Mouse (Mus musculus): Measurements from ENCODE around the gene Agbl1. TPM values are rescaled to one million over a fixed set of nuclear protein-coding genes. Genes with fewer than 3 reads are reported as not detected.

The Agbl1 gene
- total and polyA plus RNA-seq, 3 experiments, result not detected

DNA sequence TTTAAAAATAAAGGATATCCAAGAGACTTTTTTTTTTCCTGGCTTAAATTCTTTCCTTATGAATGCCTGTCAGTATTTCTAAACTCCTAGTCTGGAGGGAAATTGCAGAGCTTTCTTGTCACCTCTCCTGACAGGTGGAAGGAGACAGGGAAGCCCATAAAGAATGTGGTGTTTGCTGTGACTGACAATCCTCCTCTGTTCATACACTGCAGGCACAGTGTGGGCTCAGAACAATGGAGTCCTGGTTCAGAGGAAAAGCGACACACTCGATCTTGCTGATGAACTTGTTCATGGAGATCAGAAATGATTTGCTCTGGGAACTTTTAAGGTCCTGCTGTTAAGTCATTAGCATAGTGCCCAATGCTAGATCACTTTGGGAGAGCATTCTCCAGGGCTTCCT lies 368.1 kb downstream of the Agbl1 start:
- H3K27me3 ChIP-seq (ENCODE audit: insufficient read depth, low read length), result no peaks in the 10 kb centered on the region
- no peak overlapping the region for H3K4me3 ChIP-seq (ENCODE audit: low read depth, low read length)
- ATAC-seq (ENCODE audit: extremely low read depth, insufficient number of reproducible peaks, low FRiP score, poor library complexity, severe bottlenecking), result no peak
- no peaks in the 10 kb centered on the region for H3K36me3 ChIP-seq (replicated peaks)
- H3K4me1 ChIP-seq (ENCODE audit: insufficient read depth, low read depth, low read length), result no peaks in the 10 kb centered on the region
- no peak for DNase-seq (ENCODE audit: low spot score)
- H3K9me3 ChIP-seq (replicated peaks), result no peaks in the 10 kb centered on the region
- TF ChIP-seq TAL1 (conservative IDR thresholded peaks at IDR 0.05; ENCODE audit: low read depth, low read length), result no peak
- no peak for TF ChIP-seq CTCF (IDR thresholded peaks at IDR 0.05; ENCODE audit: low read depth, low read length)
- TF ChIP-seq POLR2AphosphoS5 (IDR thresholded peaks at IDR 0.05; ENCODE audit: insufficient replicate concordance, low read depth, low read length), result no peak
- TF ChIP-seq GATA1 (IDR thresholded peaks at IDR 0.05; ENCODE audit: borderline replicate concordance, low read length), result no peak
- TF ChIP-seq GATA2 (IDR thresholded peaks at IDR 0.05; ENCODE audit: borderline replicate concordance, low read depth, low read length), result no peak

DNA sequence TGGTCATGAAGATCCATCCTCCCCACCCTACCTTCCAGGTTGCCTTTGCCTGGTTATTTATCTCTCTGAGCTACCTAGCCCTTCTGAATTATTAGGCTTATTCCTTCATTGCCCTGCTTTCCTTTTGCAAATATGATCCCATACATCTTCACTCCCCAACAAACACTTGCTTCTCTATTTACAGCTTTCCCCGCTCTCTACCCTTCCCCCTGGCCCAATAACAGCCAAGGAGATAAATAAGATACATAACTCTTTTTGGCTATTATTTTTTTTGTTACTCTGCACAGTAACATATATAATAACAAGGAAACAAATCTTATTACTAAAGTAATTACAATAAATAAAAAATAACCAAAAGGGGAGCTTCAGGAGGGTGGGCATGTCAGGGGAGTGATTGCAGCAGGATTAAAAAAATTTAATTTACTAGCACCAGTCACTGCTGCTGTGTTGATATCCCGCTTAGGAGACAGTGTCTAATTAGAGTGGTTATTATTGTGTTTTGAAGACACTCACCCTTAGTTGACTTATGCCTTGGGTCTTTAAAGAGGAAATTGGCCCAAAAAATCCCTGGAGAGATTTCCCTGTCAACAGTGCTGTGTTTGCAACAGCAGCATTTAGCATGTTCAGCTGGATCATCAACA lies 370.5 kb downstream of the Agbl1 start:
- H3K27me3 ChIP-seq (ENCODE audit: insufficient read depth, low read length), result no peaks in the 10 kb centered on the region
- no peak for ATAC-seq (ENCODE audit: extremely low read depth, insufficient number of reproducible peaks, low FRiP score, poor library complexity, severe bottlenecking)
- no peak overlapping the region for H3K4me3 ChIP-seq (ENCODE audit: low read depth, low read length)
- H3K4me1 ChIP-seq (ENCODE audit: insufficient read depth, low read depth, low read length), result no peaks in the 10 kb centered on the region
- TF ChIP-seq TAL1 (conservative IDR thresholded peaks at IDR 0.05; ENCODE audit: low read depth, low read length), result no peak
- no peak for TF ChIP-seq GATA2 (IDR thresholded peaks at IDR 0.05; ENCODE audit: borderline replicate concordance, low read depth, low read length)
- no peak for TF ChIP-seq CTCF (IDR thresholded peaks at IDR 0.05; ENCODE audit: low read depth, low read length)
- TF ChIP-seq GATA1 (IDR thresholded peaks at IDR 0.05; ENCODE audit: borderline replicate concordance, low read length), result no peak
- TF ChIP-seq POLR2AphosphoS5 (IDR thresholded peaks at IDR 0.05; ENCODE audit: insufficient replicate concordance, low read depth, low read length), result no peak
- DNase-seq (ENCODE audit: low spot score), result no peak
- no peaks in the 10 kb centered on the region for H3K36me3 ChIP-seq (replicated peaks)
- H3K9me3 ChIP-seq (replicated peaks), result no peaks in the 10 kb centered on the region

DNA sequence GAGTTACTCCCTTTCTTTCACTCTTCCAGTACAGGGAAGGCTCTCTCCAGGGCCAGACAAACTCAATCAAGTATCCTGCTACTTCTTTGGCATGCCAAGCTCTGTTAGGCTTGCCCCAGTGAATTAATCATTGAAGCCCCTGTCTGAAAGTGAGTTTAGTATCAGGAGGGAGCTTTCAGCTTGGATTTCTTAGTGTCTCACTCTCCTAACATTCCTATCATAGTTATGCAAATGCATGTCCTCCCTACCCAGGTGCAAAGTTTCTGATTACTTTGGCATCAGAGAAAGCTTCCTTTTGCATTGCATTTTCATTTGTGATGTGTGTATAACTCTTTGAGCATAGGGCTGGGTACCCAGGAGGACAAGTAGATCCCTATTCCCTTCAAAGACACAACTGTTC lies 399.8 kb downstream of the Agbl1 start:
- H3K27me3 ChIP-seq (ENCODE audit: insufficient read depth, low read length), result no peaks in the 10 kb centered on the region
- TF ChIP-seq GATA2 (IDR thresholded peaks at IDR 0.05; ENCODE audit: borderline replicate concordance, low read depth, low read length) (no peak), POLR2AphosphoS5 (IDR thresholded peaks at IDR 0.05; ENCODE audit: insufficient replicate concordance, low read depth, low read length) (no peak), CTCF (IDR thresholded peaks at IDR 0.05; ENCODE audit: low read depth, low read length) (no peak), TAL1 (conservative IDR thresholded peaks at IDR 0.05; ENCODE audit: low read depth, low read length) (no peak), GATA1 (IDR thresholded peaks at IDR 0.05; ENCODE audit: borderline replicate concordance, low read length) (no peak)
- H3K4me3 ChIP-seq (ENCODE audit: low read depth, low read length), result no peak overlapping the region
- H3K36me3 ChIP-seq (replicated peaks), result no peaks in the 10 kb centered on the region
- no peak for DNase-seq (ENCODE audit: low spot score)
- ATAC-seq (ENCODE audit: extremely low read depth, insufficient number of reproducible peaks, low FRiP score, poor library complexity, severe bottlenecking), result no peak
- H3K4me1 ChIP-seq (ENCODE audit: insufficient read depth, low read depth, low read length), result no peaks in the 10 kb centered on the region
- H3K9me3 ChIP-seq (replicated peaks), result no peaks in the 10 kb centered on the region; the same call in 1 of the 2 replicates

DNA sequence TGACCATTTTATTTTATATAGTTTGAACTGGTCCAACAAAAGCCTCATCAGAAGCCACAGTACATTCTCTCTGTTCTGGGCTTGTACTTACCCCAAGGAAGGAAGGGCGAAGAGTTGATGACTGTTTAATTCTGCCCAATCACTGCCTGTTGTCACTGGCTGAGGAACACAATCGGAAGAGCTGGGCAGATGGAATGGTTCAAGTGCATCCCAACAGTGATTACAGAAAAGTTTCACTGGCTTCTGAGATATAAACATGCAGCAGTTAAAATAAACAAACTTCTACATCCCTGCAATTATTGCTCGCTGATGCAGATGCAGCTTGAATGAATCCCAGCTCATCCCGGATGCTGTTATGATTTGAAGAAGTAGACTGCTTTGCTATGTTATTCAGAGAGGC lies 421.3 kb downstream of the Agbl1 start:
- Histone ChIP-seq H3K9me3 (replicated peaks) (peaks cover 4% of the 10 kb centered on the region; the same call in 1 of the 2 replicates), H3K4me1 (ENCODE audit: insufficient read depth, low read depth, low read length) (no peaks in the 10 kb centered on the region), H3K4me3 (ENCODE audit: low read depth, low read length) (no peak overlapping the region), H3K36me3 (replicated peaks) (no peaks in the 10 kb centered on the region), H3K27me3 (ENCODE audit: insufficient read depth, low read length) (no peaks in the 10 kb centered on the region)
- DNase-seq (ENCODE audit: low spot score), result no peak
- TF ChIP-seq GATA1 (IDR thresholded peaks at IDR 0.05; ENCODE audit: borderline replicate concordance, low read length), result no peak
- no peak for ATAC-seq (ENCODE audit: extremely low read depth, insufficient number of reproducible peaks, low FRiP score, poor library complexity, severe bottlenecking)

DNA sequence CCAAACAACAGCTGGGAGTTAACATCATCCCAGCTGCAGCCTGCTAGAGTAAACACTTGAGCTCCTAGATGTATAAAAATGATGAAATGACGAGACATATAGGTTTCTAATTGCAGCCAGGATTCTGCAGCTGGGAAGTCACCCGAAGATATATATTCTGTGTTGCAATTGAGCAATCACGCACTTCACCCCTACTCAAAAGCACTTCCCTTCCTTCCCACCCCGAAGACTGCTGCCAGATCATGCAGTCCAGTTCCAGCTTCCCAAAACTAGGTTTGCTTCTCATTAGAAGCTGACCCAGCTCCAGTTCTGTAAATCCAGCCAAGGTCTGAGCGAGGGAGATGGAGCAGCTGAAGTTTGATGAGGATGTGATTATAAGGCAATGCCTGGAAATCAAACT lies 431.4 kb downstream of the Agbl1 start:
- ATAC-seq (ENCODE audit: extremely low read depth, insufficient number of reproducible peaks, low FRiP score, poor library complexity, severe bottlenecking) (no peak), DNase-seq (ENCODE audit: low spot score) (no peak)
- no peak for TF ChIP-seq POLR2AphosphoS5 (IDR thresholded peaks at IDR 0.05; ENCODE audit: insufficient replicate concordance, low read depth, low read length)
- TF ChIP-seq GATA2 (IDR thresholded peaks at IDR 0.05; ENCODE audit: borderline replicate concordance, low read depth, low read length), result no peak
- TF ChIP-seq CTCF (IDR thresholded peaks at IDR 0.05; ENCODE audit: low read depth, low read length), result no peak
- TF ChIP-seq TAL1 (conservative IDR thresholded peaks at IDR 0.05; ENCODE audit: low read depth, low read length), result no peak
- TF ChIP-seq GATA1 (IDR thresholded peaks at IDR 0.05; ENCODE audit: borderline replicate concordance, low read length), result no peak

DNA sequence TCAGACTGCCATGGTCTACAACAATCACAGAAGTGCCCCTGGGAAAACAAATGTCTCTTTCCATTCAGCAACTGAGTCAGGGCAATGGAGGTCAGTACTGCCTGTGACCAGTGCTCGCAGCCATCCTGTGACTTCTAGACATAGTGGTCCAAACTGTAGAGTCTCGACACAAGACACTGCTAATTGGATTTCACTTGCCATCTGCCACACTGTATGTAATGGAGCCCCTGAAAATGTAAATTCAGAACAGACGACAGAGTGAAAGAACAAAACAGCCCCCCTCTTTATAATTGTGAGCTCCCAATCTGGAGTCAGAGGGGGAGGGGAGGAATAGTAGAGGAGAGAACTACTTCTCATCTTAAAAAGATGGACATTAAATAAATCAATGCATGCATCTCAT lies 445.2 kb downstream of the Agbl1 start:
- Histone ChIP-seq H3K4me3 (ENCODE audit: low read depth, low read length) (no peak overlapping the region), H3K4me1 (ENCODE audit: insufficient read depth, low read depth, low read length) (no peaks in the 10 kb centered on the region), H3K9me3 (replicated peaks) (0 out of 2 replicates have a peak, but pooled peaks cover 2% of the 10 kb centered on the region), H3K36me3 (replicated peaks) (no peaks in the 10 kb centered on the region), H3K27me3 (ENCODE audit: insufficient read depth, low read length) (no peaks in the 10 kb centered on the region)
- DNase-seq (ENCODE audit: low spot score) (no peak), ATAC-seq (ENCODE audit: extremely low read depth, insufficient number of reproducible peaks, low FRiP score, poor library complexity, severe bottlenecking) (no peak)
- TF ChIP-seq GATA1 (IDR thresholded peaks at IDR 0.05; ENCODE audit: borderline replicate concordance, low read length), result no peak
- TF ChIP-seq POLR2AphosphoS5 (IDR thresholded peaks at IDR 0.05; ENCODE audit: insufficient replicate concordance, low read depth, low read length), result no peak
- TF ChIP-seq CTCF (IDR thresholded peaks at IDR 0.05; ENCODE audit: low read depth, low read length), result no peak
- TF ChIP-seq TAL1 (conservative IDR thresholded peaks at IDR 0.05; ENCODE audit: low read depth, low read length), result no peak
- no peak for TF ChIP-seq GATA2 (IDR thresholded peaks at IDR 0.05; ENCODE audit: borderline replicate concordance, low read depth, low read length)

More for the DNA sequence above, 431.4 kb downstream of the Agbl1 start:
- Histone ChIP-seq H3K4me1 (ENCODE audit: insufficient read depth, low read depth, low read length) (no peaks in the 10 kb centered on the region), H3K36me3 (replicated peaks) (no peaks in the 10 kb centered on the region), H3K27me3 (ENCODE audit: insufficient read depth, low read length) (no peaks in the 10 kb centered on the region), H3K9me3 (replicated peaks) (peaks cover 8% of the 10 kb centered on the region; the same call in 1 of the 2 replicates), H3K4me3 (ENCODE audit: low read depth, low read length) (no peak overlapping the region)

All from G1E (cell line).